8 mouse cellular contexts compared by ENCODE assay signal in the genomic region with DNA sequence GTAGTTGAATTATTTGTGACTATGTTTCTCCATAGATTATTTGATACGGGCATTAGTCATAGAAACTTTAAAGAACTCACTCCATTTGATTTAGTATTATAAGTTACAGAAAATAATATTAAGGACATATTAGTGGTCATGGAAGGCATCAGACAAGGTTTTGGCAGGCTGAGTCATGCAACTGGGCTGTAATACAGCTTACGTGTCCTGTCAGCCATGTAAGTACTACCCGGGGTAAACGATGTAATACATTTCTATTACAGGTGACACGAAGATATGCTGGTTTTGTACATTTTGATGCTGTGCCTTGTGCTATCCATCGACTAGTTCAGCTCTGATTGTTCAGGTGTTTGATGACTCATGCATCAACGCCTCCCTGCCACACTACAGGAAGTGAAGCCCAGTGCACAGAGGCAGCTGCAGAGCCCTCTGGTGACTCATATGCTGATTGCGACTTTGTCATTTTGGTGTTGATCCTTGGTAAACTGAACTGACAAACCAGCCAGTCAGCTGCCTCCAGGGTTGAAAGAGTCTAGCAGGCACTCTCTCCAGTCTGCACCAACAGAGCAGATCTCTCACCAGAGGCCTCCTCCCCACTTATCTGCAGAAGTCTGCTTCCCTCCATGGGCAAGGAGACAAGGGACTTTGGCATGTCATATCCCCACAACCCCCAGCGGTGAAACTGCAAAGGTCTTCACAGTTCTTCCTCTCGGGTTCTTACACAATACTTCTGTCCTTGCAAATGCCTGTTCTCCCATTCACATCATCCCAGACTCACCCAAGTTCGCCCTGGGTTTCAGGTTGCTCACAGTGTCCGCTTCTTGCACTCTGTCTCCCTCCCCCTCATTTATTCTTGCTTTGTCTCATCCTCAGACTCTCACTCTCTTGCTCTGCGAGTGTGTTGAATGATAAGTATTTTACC.
A peak's percentile ranks its signal among the peaks of the same experiment; 100 is the strongest.
DNase-seq lines count a peak whose midpoint lies in the region; ATAC-seq lines count a peak whose summit lies in the region.

No protein-coding gene starts in this region.

- peak; percentile 25 to 62; a peak in 2 of 4 replicates for ATAC-seq in hematopoietic stem cell, adult 5-6 weeks (replicated peaks in 1 of 2; ENCODE audit: insufficient read depth in 1 of 2, low FRiP score in 2 of 2, low TSS enrichment in 1 of 2, low read depth in 1 of 2, poor library complexity in 2 of 2, severe bottlenecking in 2 of 2)

- peak; percentile 16 to 30 for DNase-seq in kidney, postnatal 4 days
- no peak for DNase-seq in kidney, adult 18-20 months
- DNase-seq in 3T3-L1 (ENCODE audit: low read depth, low spot score) (peak; percentile 39), MN1 (ENCODE audit: low spot score) (peak; percentile 49)
- no peak for DNase-seq in heart, postnatal 36 days
- DNase-seq in heart, postnatal 25 days (ENCODE audit: low spot score): no peak
- no peak for DNase-seq in gastrocnemius, postnatal 36 days

- intact Hi-C loops in heart, postnatal 36 days (cut with DNase I): no loop called here
- intact Hi-C loops in heart, postnatal 25 days (cut with DNase I): no loop called here
- intact Hi-C loops in gastrocnemius, postnatal 36 days (cut with DNase I): no loop called here

Comparison
In these comparisons a context has a peak if more than half of its experiments do, and no peak if none do; other contexts are left out.
1. DNase-seq: peak in kidney, postnatal 4 days (2 of 2), 3T3-L1 (single experiment) and MN1 (single experiment); none in kidney, adult 18-20 months (single experiment), heart, postnatal 36 days (0 of 2), heart, postnatal 25 days (single experiment) and gastrocnemius, postnatal 36 days (0 of 2).